In the genomic region with DNA sequence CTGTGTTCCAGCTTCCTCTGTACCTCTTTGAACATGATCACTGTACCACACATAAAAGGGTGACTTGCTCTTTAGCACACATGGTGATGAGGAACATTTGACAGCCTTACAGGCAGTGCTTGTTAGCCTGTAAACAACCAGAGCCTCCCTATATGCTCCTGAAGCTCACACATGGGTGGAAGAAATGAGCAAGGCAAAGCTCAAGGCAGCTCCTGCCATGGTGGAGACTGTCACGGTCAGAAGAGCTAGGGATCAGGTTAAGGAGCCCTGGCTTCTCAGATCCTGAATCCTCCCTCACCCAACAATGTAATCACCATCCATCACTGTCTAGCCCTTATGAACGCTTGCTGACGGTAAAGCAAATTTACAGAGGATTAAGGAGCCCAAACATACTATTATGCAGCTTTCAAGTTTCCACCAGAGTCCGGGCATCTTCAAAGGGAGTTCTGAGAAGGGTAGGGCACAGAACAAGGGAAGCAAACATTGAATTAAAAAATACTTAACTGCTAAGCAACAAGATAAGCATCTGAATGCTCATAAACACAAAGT, we compare ENCODE assay signal across 12 mouse cellular contexts.
DNase-seq lines count a peak whose midpoint lies in the region; ATAC-seq lines count a peak whose summit lies in the region.
"Had no signal": no experiment of that assay in that cellular context is flagged by ENCODE, and none has a peak within 500 bp of the region (broad histone marks: within the 10 kb centered on the region; RNA-seq: fewer than 3 reads in every experiment).

No protein-coding gene starts in this region.

- H3K27me3 ChIP-seq in forebrain, embryonic 10.5 days (ENCODE audit: poor library complexity, severe bottlenecking) = no peaks in the 10 kb centered on the region
- H3K27me3 ChIP-seq in forebrain, embryonic 11.5 days (ENCODE audit: control insufficient read depth, insufficient read depth, low read length) = no peaks in the 10 kb centered on the region
- H3K27me3 ChIP-seq in limb, embryonic 13.5 days = no peaks in the 10 kb centered on the region
- H3K27me3 ChIP-seq in limb, embryonic 10.5 days (ENCODE audit: low read depth, poor library complexity, severe bottlenecking) = no peaks in the 10 kb centered on the region
- no peaks in the 10 kb centered on the region for H3K27me3 ChIP-seq in embryonic facial prominence, embryonic 10.5 days (replicated peaks; ENCODE audit: low read depth, poor library complexity, severe bottlenecking)
- no peaks in the 10 kb centered on the region for H3K27me3 ChIP-seq in neural tube, embryonic 13.5 days
- H3K27me3 ChIP-seq: embryonic facial prominence, embryonic 13.5 days; heart, embryonic 13.5 days; liver, embryonic 13.5 days had no signal

- H3K9ac ChIP-seq in forebrain, embryonic 11.5 days (ENCODE audit: low read length) = no peak overlapping the region
- no peak overlapping the region for H3K9ac ChIP-seq in limb, embryonic 13.5 days
- H3K9ac ChIP-seq in neural tube, embryonic 13.5 days = no peak overlapping the region
- H3K9ac ChIP-seq: embryonic facial prominence, embryonic 13.5 days; heart, embryonic 13.5 days; liver, embryonic 13.5 days had no signal

- ATAC-seq in forebrain, embryonic 11.5 days (replicated peaks; ENCODE audit: low FRiP score) = no peak
- ATAC-seq in limb, embryonic 13.5 days (ENCODE audit: low FRiP score, low read depth) = no peak
- ATAC-seq in neural tube, embryonic 13.5 days (ENCODE audit: low read depth) = no peak

- 44% methylated on average over 4 of the region's 4 CpGs for WGBS in forebrain, embryonic 10.5 days
- WGBS in forebrain, embryonic 11.5 days = 26% methylated on average over 4 of the region's 4 CpGs
- WGBS in limb, embryonic 13.5 days = 23% methylated on average over 4 of the region's 4 CpGs
- whole genome bisulfite sequencing in limb, embryonic 10.5 days = 3% methylated on average over 4 of the region's 4 CpGs
- WGBS in embryonic facial prominence, embryonic 10.5 days = 42% methylated on average over 4 of the region's 4 CpGs
- WGBS in neural tube, embryonic 13.5 days = 19% methylated on average over 4 of the region's 4 CpGs

- H3K4me3 ChIP-seq in forebrain, embryonic 10.5 days = no peak overlapping the region
- H3K4me3 ChIP-seq in forebrain, embryonic 11.5 days (ENCODE audit: low read depth, low read length) = no peak overlapping the region
- no peak overlapping the region for H3K4me3 ChIP-seq in limb, embryonic 13.5 days
- no peak overlapping the region for H3K4me3 ChIP-seq in limb, embryonic 10.5 days
- H3K4me3 ChIP-seq in embryonic facial prominence, embryonic 10.5 days = no peak overlapping the region
- H3K4me3 ChIP-seq in neural tube, embryonic 13.5 days = no peak overlapping the region
- H3K4me3 ChIP-seq: embryonic facial prominence, embryonic 13.5 days; heart, embryonic 13.5 days; liver, embryonic 13.5 days had no signal

- no peak for DNase-seq in forebrain, embryonic 10.5 days (ENCODE audit: extremely low spot score, low spot score)
- DNase-seq in forebrain, embryonic 11.5 days (ENCODE audit: low spot score) = no peak
- no peak for DNase-seq in limb, embryonic 10.5 days (ENCODE audit: low spot score)
- DNase-seq in embryonic facial prominence, embryonic 10.5 days (ENCODE audit: low spot score) = no peak
- DNase-seq in layer of hippocampus, postnatal 10 days (ENCODE audit: low spot score in 2 of 2) = no peak
- no peak for DNase-seq in gastrocnemius, postnatal 14 days
- DNase-seq: cerebellum, adult 2 months; liver, embryonic 13.5 days had no signal

- H3K36me3 ChIP-seq in forebrain, embryonic 10.5 days (replicated peaks) = no peaks in the 10 kb centered on the region
- no peaks in the 10 kb centered on the region for H3K36me3 ChIP-seq in forebrain, embryonic 11.5 days (ENCODE audit: control insufficient read depth, insufficient read depth, low read length)
- H3K36me3 ChIP-seq in limb, embryonic 13.5 days = no peaks in the 10 kb centered on the region
- no peaks in the 10 kb centered on the region for H3K36me3 ChIP-seq in limb, embryonic 10.5 days
- no peaks in the 10 kb centered on the region for H3K36me3 ChIP-seq in embryonic facial prominence, embryonic 10.5 days (replicated peaks)
- no peaks in the 10 kb centered on the region for H3K36me3 ChIP-seq in neural tube, embryonic 13.5 days
- H3K36me3 ChIP-seq: embryonic facial prominence, embryonic 13.5 days; heart, embryonic 13.5 days; liver, embryonic 13.5 days had no signal

- peaks cover 32% of the 10 kb centered on the region for H3K4me1 ChIP-seq in forebrain, embryonic 10.5 days
- no peaks in the 10 kb centered on the region; the same call in 1 of the 2 replicates for H3K4me1 ChIP-seq in forebrain, embryonic 11.5 days (replicated peaks; ENCODE audit: control insufficient read depth, insufficient read depth, low read length)
- no peaks in the 10 kb centered on the region for H3K4me1 ChIP-seq in limb, embryonic 13.5 days
- peaks cover 4% of the 10 kb centered on the region for H3K4me1 ChIP-seq in limb, embryonic 10.5 days
- peaks cover 4% of the 10 kb centered on the region for H3K4me1 ChIP-seq in embryonic facial prominence, embryonic 10.5 days
- peaks cover 4% of the 10 kb centered on the region; the same call in 1 of the 2 replicates for H3K4me1 ChIP-seq in neural tube, embryonic 13.5 days (replicated peaks)
- H3K4me1 ChIP-seq: heart, embryonic 13.5 days; liver, embryonic 13.5 days had no signal

- no peaks in the 10 kb centered on the region for H3K9me3 ChIP-seq in forebrain, embryonic 10.5 days
- no peaks in the 10 kb centered on the region for H3K9me3 ChIP-seq in forebrain, embryonic 11.5 days (ENCODE audit: control insufficient read depth, low read length)
- no peaks in the 10 kb centered on the region for H3K9me3 ChIP-seq in limb, embryonic 13.5 days
- H3K9me3 ChIP-seq in limb, embryonic 10.5 days (replicated peaks) = no peaks in the 10 kb centered on the region
- no peaks in the 10 kb centered on the region for H3K9me3 ChIP-seq in embryonic facial prominence, embryonic 10.5 days
- H3K9me3 ChIP-seq in neural tube, embryonic 13.5 days = no peaks in the 10 kb centered on the region
- H3K9me3 ChIP-seq: embryonic facial prominence, embryonic 13.5 days; heart, embryonic 13.5 days; liver, embryonic 13.5 days had no signal

- no peak overlapping the region for H3K4me2 ChIP-seq in forebrain, embryonic 11.5 days (ENCODE audit: low read depth, low read length, severe bottlenecking)
- H3K4me2 ChIP-seq in limb, embryonic 13.5 days (replicated peaks) = no peak overlapping the region
- H3K4me2 ChIP-seq in neural tube, embryonic 13.5 days = no peak overlapping the region
- H3K4me2 ChIP-seq: embryonic facial prominence, embryonic 13.5 days; heart, embryonic 13.5 days; liver, embryonic 13.5 days had no signal

- intact Hi-C loops in gastrocnemius, postnatal 14 days (cut with DNase I; ENCODE audit: low total_unique reads) = no loop called here

- peak overlapping the region; percentile 69 for H3K27ac ChIP-seq in forebrain, embryonic 10.5 days
- no peak overlapping the region for H3K27ac ChIP-seq in forebrain, embryonic 11.5 days (ENCODE audit: low read depth, low read length)
- peak overlapping the region; percentile 34; the same call in 1 of the 2 replicates for H3K27ac ChIP-seq in limb, embryonic 13.5 days
- no peak overlapping the region for H3K27ac ChIP-seq in limb, embryonic 10.5 days
- H3K27ac ChIP-seq in embryonic facial prominence, embryonic 10.5 days (replicated peaks) = peak overlapping the region; percentile 24; the same call in 1 of the 2 replicates
- H3K27ac ChIP-seq in neural tube, embryonic 13.5 days (replicated peaks) = 0 out of 2 replicates have a peak overlapping the region, but pooled peaks have one; percentile 13
- H3K27ac ChIP-seq: embryonic facial prominence, embryonic 13.5 days; heart, embryonic 13.5 days; liver, embryonic 13.5 days had no signal

Comparison
In these comparisons a context has a peak if more than half of its experiments do, and no peak if none do; other contexts are left out.
1. H3K27ac ChIP-seq: peak in forebrain, embryonic 10.5 days (single experiment), limb, embryonic 13.5 days (single experiment), embryonic facial prominence, embryonic 10.5 days (single experiment) and neural tube, embryonic 13.5 days (single experiment); none in forebrain, embryonic 11.5 days (single experiment) and limb, embryonic 10.5 days (single experiment).